In genomic region chr11:55032286-55032685, GRCm38 (mm10) we compare ENCODE assay signal across 8 mouse cellular contexts. TPM values are rescaled to one million over a fixed set of nuclear protein-coding genes. Genes with fewer than 3 reads are reported as not detected.
A peak's percentile ranks its signal among the peaks of the same experiment; 100 is the strongest.
DNase-seq lines count a peak whose midpoint lies in the region; ATAC-seq and TF ChIP-seq lines count a peak whose summit lies in the region.

No protein-coding gene starts in this region.

- no peak for DNase-seq in layer of hippocampus, adult 2 months (ENCODE audit: low spot score in 2 of 2)
- no peak for DNase-seq in layer of hippocampus, adult 8-10 months (ENCODE audit: low spot score in 2 of 2)
- DNase-seq in embryonic facial prominence, embryonic 11.5 days (ENCODE audit: low spot score): no peak
- DNase-seq in induced T-regulatory cell, adult 2 months (ENCODE audit: low read depth): peak; percentile 58
- no peak for DNase-seq in thymus, postnatal 0 days (ENCODE audit: low spot score)
- no peak for DNase-seq in layer of hippocampus, postnatal 14 days (ENCODE audit: low spot score in 2 of 2)
- no peak for DNase-seq in left cerebral cortex, postnatal 10 days (ENCODE audit: extremely low spot score in 1 of 2, low spot score in 2 of 2)

- peak overlapping the region; percentile 30; the same call in 1 of the 2 replicates for H3K9ac ChIP-seq in embryonic facial prominence, embryonic 11.5 days (replicated peaks; ENCODE audit: low read length)

- H3K27ac ChIP-seq in layer of hippocampus, adult 2 months: peak overlapping the region; percentile 92; the same call in 1 of the 2 replicates
- 0 out of 2 replicates have a peak overlapping the region, but pooled peaks have one; percentile 28 for H3K27ac ChIP-seq in embryonic facial prominence, embryonic 11.5 days (replicated peaks; ENCODE audit: low read depth, low read length)

- no peak for TF ChIP-seq CTCF in layer of hippocampus, adult 2 months (conservative IDR thresholded peaks at IDR 0.05)

- H3K4me2 ChIP-seq in embryonic facial prominence, embryonic 11.5 days (ENCODE audit: low read depth, low read length): peak overlapping the region; percentile 88
- H3K4me2 ChIP-seq in myocyte (ENCODE audit: low read depth): peak overlapping the region; percentile 96

- TF ChIP-seq POLR2A in myocyte (IDR thresholded peaks at IDR 0.05; ENCODE audit: insufficient read length, low read depth): no peak

- H3K4me3 ChIP-seq in layer of hippocampus, adult 2 months: peak overlapping the region; percentile 98
- peak overlapping the region; percentile 47 for H3K4me3 ChIP-seq in embryonic facial prominence, embryonic 11.5 days (ENCODE audit: low read depth, low read length)
- H3K4me3 ChIP-seq in myocyte: peak overlapping the region; percentile 95

- peak overlapping the region; percentile 79 for H3ac ChIP-seq in myocyte (ENCODE audit: control insufficient read depth, insufficient read length)

- H3K9me3 ChIP-seq in embryonic facial prominence, embryonic 11.5 days (replicated peaks; ENCODE audit: control insufficient read depth, low read length): no peaks in the 10 kb centered on the region

- WGBS in embryonic facial prominence, embryonic 11.5 days: 21% methylated on average over 5 of the region's 5 CpGs

- peaks cover 56% of the 10 kb centered on the region for H3K79me2 ChIP-seq in myocyte (ENCODE audit: control insufficient read depth, insufficient read depth)

- ATAC-seq in embryonic facial prominence, embryonic 11.5 days (replicated peaks; ENCODE audit: insufficient number of reproducible peaks, low FRiP score, low TSS enrichment, low read depth): no peak

- H3K4me1 ChIP-seq in embryonic facial prominence, embryonic 11.5 days (ENCODE audit: control insufficient read depth, insufficient read depth, low read length): peaks cover 10% of the 10 kb centered on the region

- H3K27me3 ChIP-seq in embryonic facial prominence, embryonic 11.5 days (ENCODE audit: control insufficient read depth, insufficient read depth, low read length): no peaks in the 10 kb centered on the region
- no peaks in the 10 kb centered on the region for H3K27me3 ChIP-seq in myocyte (ENCODE audit: control insufficient read depth, insufficient read depth, insufficient read length)

- H3K36me3 ChIP-seq in embryonic facial prominence, embryonic 11.5 days (replicated peaks; ENCODE audit: control insufficient read depth, insufficient read depth, low read depth, low read length): no peaks in the 10 kb centered on the region
- peaks cover 10% of the 10 kb centered on the region for H3K36me3 ChIP-seq in myocyte (ENCODE audit: control insufficient read depth, insufficient read depth)

- intact Hi-C loops in left cerebral cortex, postnatal 10 days (cut with DNase I): no loop called here

TF ChIP-seq in myocyte, 11 proteins besides CTCF, POLR2A, EP300 and RAD21:
- TF ChIP-seq REST (IDR thresholded peaks at IDR 0.05; ENCODE audit: insufficient read depth, insufficient read length) (no peak), MYOD1 (IDR thresholded peaks at IDR 0.05; ENCODE audit: control insufficient read depth in 1 of 3, insufficient read length in 2 of 3, low read depth in 2 of 3) (no peak), USF1 (IDR thresholded peaks at IDR 0.05; ENCODE audit: low read depth) (no peak), TCF3 (IDR thresholded peaks at IDR 0.05; ENCODE audit: insufficient read length, low read depth) (no peak), SRF (IDR thresholded peaks at IDR 0.05; ENCODE audit: control insufficient read depth, insufficient read length, low read depth) (peak; percentile 87)

RNA-seq across cellular contexts. Expression of gene Anxa6, which starts 1.0 kb away (rescaled TPM):
- total RNA-seq in layer of hippocampus, adult 2 months (2021): 100 to 1,000 TPM; 100 to 103 TPM
- 10 to 100 TPM; 85.6 to 95.3 (median 89.4) TPM for total RNA-seq in layer of hippocampus, adult 8-10 months (2022)
- polyA plus RNA-seq in embryonic facial prominence, embryonic 11.5 days (2014; fragmentation: Nextera tagmentation; extraction: Ambion mirVana): 112 and 116 TPM in 2 replicates
- 722 TPM for polyA plus RNA-seq in myocyte (2012; fragmentation: generic; extraction: Trizol)
- 131 TPM in 2 replicates for polyA plus RNA-seq in thymus, postnatal 0 days (2015; fragmentation: Nextera tagmentation; extraction: Ambion mirVana)
- 10 to 100 TPM; 90.3 to 93.8 TPM for total RNA-seq in layer of hippocampus, postnatal 14 days (2021)
- 10 to 100 TPM; 82.6 to 85.7 TPM for total RNA-seq in left cerebral cortex, postnatal 10 days (2021)

RNA-seq across cellular contexts. Expression of gene Ccdc69, which starts 45.6 kb away (rescaled TPM):
- under 1 TPM in 1 of 2 experiments, not detected in 1; 0.42 TPM for total RNA-seq in layer of hippocampus, adult 2 months (2021)
- 1 to 10 TPM in 1 of 4 experiments, under 1 TPM in 3; 0.32 to 1.1 (median 0.75) TPM for total RNA-seq in layer of hippocampus, adult 8-10 months (2022)
- polyA plus RNA-seq in embryonic facial prominence, embryonic 11.5 days (2014; fragmentation: Nextera tagmentation; extraction: Ambion mirVana): 0.49 and 0.50 TPM in 2 replicates
- polyA plus RNA-seq in myocyte (2012; fragmentation: generic; extraction: Trizol): 0.11 TPM
- 25.4 and 26.8 TPM in 2 replicates for polyA plus RNA-seq in thymus, postnatal 0 days (2015; fragmentation: Nextera tagmentation; extraction: Ambion mirVana)
- total RNA-seq in layer of hippocampus, postnatal 14 days (2021): not detected
- total RNA-seq in left cerebral cortex, postnatal 10 days (2021): under 1 TPM; 0.36 to 0.56 TPM

Comparison
In these comparisons a context has a peak if more than half of its experiments do, and no peak if none do; other contexts are left out.
1. H3K4me3 ChIP-seq: peak in every context shown above with its lines; median percentile 98 in layer of hippocampus, adult 2 months; 95 in myocyte; 47 in embryonic facial prominence, embryonic 11.5 days.